Mouse (Mus musculus) CD4-positive, CD25-positive, alpha-beta regulatory T cell (primary cell): ENCODE results near the gene Frrs1. TPM values are rescaled to one million over a fixed set of nuclear protein-coding genes. Genes with fewer than 3 reads are reported as not detected.

Experiments used
- polyA plus RNA-seq: library from polyadenylated mRNA; unstranded; fragments of 100-300 nt; shearing (Covaris generic); gene quantifications from one replicate; pipeline ENCODE4 v1.2.1, GENCODE M21; 2017

Frrs1 gene
- polyA plus RNA-seq = 19.7 TPM

GRCm38 (mm10) chr3:116858941-116859685, at the start of gene Frrs1:
TSS of gene Frrs1 (plus strand) at chr3:116859464.

Other genes starting within 250 kb of the Frrs1 start
- gene Trmt13, start 244.9 kb upstream of the Frrs1 start, polyA plus RNA-seq = 39.3 TPM
- gene Mfsd14a, start 196.8 kb upstream of the Frrs1 start, polyA plus RNA-seq = 99.0 TPM
- not detected for gene Gm43191, start 178.2 kb upstream of the Frrs1 start, polyA plus RNA-seq
- 23.8 TPM for gene Slc35a3, start 146.6 kb upstream of the Frrs1 start, polyA plus RNA-seq
- 7.1 TPM for gene Agl, start 51.3 kb upstream of the Frrs1 start, polyA plus RNA-seq
- not detected for gene 4930455H04Rik, start 108.8 kb downstream of the Frrs1 start, polyA plus RNA-seq
- not detected for gene Palmd, start 109.5 kb downstream of the Frrs1 start, polyA plus RNA-seq